Mouse (Mus musculus): ENCODE measurements at regions not wholly inside any gene's neighbourhood (a gene's known extent, or its start where the extent isn't known, plus 50 kb on each side); places are given as distances from the start of the nearest gene placed in this dataset.

GRCm38 (mm10) chr9:47091796-47092195 is 93.3 kb downstream of the Gm4791 start:
- H3K4me3 ChIP-seq = no peak overlapping the region
- H3K9me3 ChIP-seq (replicated peaks) = no peaks in the 10 kb centered on the region
- no peak for ATAC-seq
- 89% methylated on average over 10 of the region's 10 CpGs for WGBS
- H3K4me2 ChIP-seq = no peak overlapping the region
- no peak overlapping the region for H3K9ac ChIP-seq
- no peaks in the 10 kb centered on the region for H3K36me3 ChIP-seq (ENCODE audit: poor library complexity, severe bottlenecking)
- H3K27me3 ChIP-seq = no peaks in the 10 kb centered on the region
- H3K27ac ChIP-seq = no peak overlapping the region
- H3K4me1 ChIP-seq = no peaks in the 10 kb centered on the region

GRCm38 (mm10) chr9:47095656-47096055 is 97.1 kb downstream of the Gm4791 start:
- no peaks in the 10 kb centered on the region for H3K27me3 ChIP-seq
- ATAC-seq = no peak
- H3K4me1 ChIP-seq = no peaks in the 10 kb centered on the region
- H3K4me2 ChIP-seq = no peak overlapping the region
- WGBS = 88% methylated on average over 4 of the region's 4 CpGs
- no peaks in the 10 kb centered on the region for H3K9me3 ChIP-seq (replicated peaks)
- no peak overlapping the region for H3K27ac ChIP-seq
- no peaks in the 10 kb centered on the region for H3K36me3 ChIP-seq (ENCODE audit: poor library complexity, severe bottlenecking)
- H3K4me3 ChIP-seq = no peak overlapping the region
- H3K9ac ChIP-seq = no peak overlapping the region

GRCm38 (mm10) chr9:47103316-47103715 is 104.8 kb downstream of the Gm4791 start:
- no peak for ATAC-seq
- 80% methylated on average over 3 of the region's 3 CpGs for WGBS

GRCm38 (mm10) chr9:47103966-47104365 is 105.4 kb downstream of the Gm4791 start:
- no peak overlapping the region for H3K27ac ChIP-seq
- WGBS = 76% methylated on average over 5 of the region's 5 CpGs
- no peaks in the 10 kb centered on the region for H3K36me3 ChIP-seq (ENCODE audit: poor library complexity, severe bottlenecking)
- no peak for ATAC-seq
- peaks cover 11% of the 10 kb centered on the region for H3K4me1 ChIP-seq
- H3K4me3 ChIP-seq = no peak overlapping the region
- H3K9me3 ChIP-seq (replicated peaks) = no peaks in the 10 kb centered on the region
- H3K27me3 ChIP-seq = no peaks in the 10 kb centered on the region
- no peak overlapping the region for H3K4me2 ChIP-seq
- no peak overlapping the region for H3K9ac ChIP-seq

More at GRCm38 (mm10) chr9:47103316-47103715, 104.8 kb downstream of the Gm4791 start:
- Histone ChIP-seq H3K27ac (no peak overlapping the region), H3K9ac (no peak overlapping the region), H3K4me3 (no peak overlapping the region), H3K9me3 (replicated peaks) (no peaks in the 10 kb centered on the region), H3K36me3 (ENCODE audit: poor library complexity, severe bottlenecking) (no peaks in the 10 kb centered on the region), H3K4me2 (no peak overlapping the region), H3K27me3 (no peaks in the 10 kb centered on the region), H3K4me1 (peaks cover 11% of the 10 kb centered on the region)

- 43% methylated on average over 5 of the region's 5 CpGs for WGBS
- H3K9me3 ChIP-seq (replicated peaks) = no peaks in the 10 kb centered on the region
- H3K4me3 ChIP-seq = no peak overlapping the region
- H3K9ac ChIP-seq = no peak overlapping the region
- H3K27ac ChIP-seq = no peak overlapping the region
- H3K27me3 ChIP-seq = no peaks in the 10 kb centered on the region
- no peak overlapping the region for H3K4me2 ChIP-seq
- H3K36me3 ChIP-seq (ENCODE audit: poor library complexity, severe bottlenecking) = no peaks in the 10 kb centered on the region
- peaks cover 11% of the 10 kb centered on the region for H3K4me1 ChIP-seq
- ATAC-seq = no peak
These were observed 109.6 kb downstream of the Gm4791 start for GRCm38 (mm10) chr9:47108096-47108495.

GRCm38 (mm10) chr9:47119253-47119652 is 120.7 kb downstream of the Gm4791 start:
- H3K4me1 ChIP-seq = peaks cover 3% of the 10 kb centered on the region; the same call in 1 of the 2 replicates
- H3K27me3 ChIP-seq = no peaks in the 10 kb centered on the region
- H3K4me2 ChIP-seq = no peak overlapping the region
- no peak overlapping the region for H3K4me3 ChIP-seq
- H3K36me3 ChIP-seq (ENCODE audit: poor library complexity, severe bottlenecking) = no peaks in the 10 kb centered on the region
- no peaks in the 10 kb centered on the region for H3K9me3 ChIP-seq (replicated peaks)
- 82% methylated on average over 8 of the region's 8 CpGs for WGBS
- H3K9ac ChIP-seq = no peak overlapping the region
- ATAC-seq = no peak
- no peak overlapping the region for H3K27ac ChIP-seq

- no peak overlapping the region for H3K4me3 ChIP-seq
- H3K27ac ChIP-seq = no peak overlapping the region
- no peak for ATAC-seq
- no peak overlapping the region for H3K9ac ChIP-seq
- WGBS = 78% methylated on average over 2 of the region's 2 CpGs
- peaks cover 3% of the 10 kb centered on the region; the same call in 1 of the 2 replicates for H3K4me1 ChIP-seq
- no peak overlapping the region for H3K4me2 ChIP-seq
- no peaks in the 10 kb centered on the region for H3K9me3 ChIP-seq (replicated peaks)
- no peaks in the 10 kb centered on the region for H3K27me3 ChIP-seq
- H3K36me3 ChIP-seq (ENCODE audit: poor library complexity, severe bottlenecking) = no peaks in the 10 kb centered on the region
These were observed 124.6 kb downstream of the Gm4791 start for GRCm38 (mm10) chr9:47123113-47123512.

- no peak overlapping the region for H3K27ac ChIP-seq
- H3K36me3 ChIP-seq (ENCODE audit: poor library complexity, severe bottlenecking) = no peaks in the 10 kb centered on the region
- H3K4me2 ChIP-seq = no peak overlapping the region
- H3K9ac ChIP-seq = no peak overlapping the region
- 81% methylated on average over 3 of the region's 3 CpGs for WGBS
- no peaks in the 10 kb centered on the region for H3K27me3 ChIP-seq
- no peak overlapping the region for H3K4me3 ChIP-seq
- H3K9me3 ChIP-seq (replicated peaks) = no peaks in the 10 kb centered on the region
- H3K4me1 ChIP-seq = peaks cover 3% of the 10 kb centered on the region; the same call in 1 of the 2 replicates
- ATAC-seq = no peak
These were observed 127.0 kb downstream of the Gm4791 start for GRCm38 (mm10) chr9:47125517-47125916.

- no peak overlapping the region for H3K4me2 ChIP-seq
- WGBS = 71% methylated on average over 2 of the region's 2 CpGs
- H3K4me1 ChIP-seq = peaks cover 3% of the 10 kb centered on the region; the same call in 1 of the 2 replicates
- no peak for ATAC-seq
- no peak overlapping the region for H3K4me3 ChIP-seq
- no peaks in the 10 kb centered on the region for H3K9me3 ChIP-seq (replicated peaks)
- H3K9ac ChIP-seq = no peak overlapping the region
- H3K27ac ChIP-seq = no peak overlapping the region
- no peaks in the 10 kb centered on the region for H3K27me3 ChIP-seq
- H3K36me3 ChIP-seq (ENCODE audit: poor library complexity, severe bottlenecking) = no peaks in the 10 kb centered on the region
These were observed 127.7 kb downstream of the Gm4791 start for GRCm38 (mm10) chr9:47126236-47126635.

GRCm38 (mm10) chr9:47127756-47128424 is 129.3 kb downstream of the Gm4791 start:
- ATAC-seq = no peak

GRCm38 (mm10) chr9:47129101-47129500 is 130.6 kb downstream of the Gm4791 start:
- H3K4me2 ChIP-seq = no peak overlapping the region
- no peak for ATAC-seq
- H3K36me3 ChIP-seq (ENCODE audit: poor library complexity, severe bottlenecking) = no peaks in the 10 kb centered on the region
- no peak overlapping the region for H3K4me3 ChIP-seq
- no peaks in the 10 kb centered on the region for H3K27me3 ChIP-seq
- no peaks in the 10 kb centered on the region for H3K9me3 ChIP-seq (replicated peaks)
- no peaks in the 10 kb centered on the region for H3K4me1 ChIP-seq
- H3K27ac ChIP-seq = no peak overlapping the region
- no peak overlapping the region for H3K9ac ChIP-seq

More at GRCm38 (mm10) chr9:47127756-47128424, 129.3 kb downstream of the Gm4791 start:
- Histone ChIP-seq H3K9me3 (replicated peaks) (no peaks in the 10 kb centered on the region), H3K4me3 (no peak overlapping the region), H3K4me2 (no peak overlapping the region), H3K36me3 (ENCODE audit: poor library complexity, severe bottlenecking) (no peaks in the 10 kb centered on the region), H3K27ac (no peak overlapping the region), H3K27me3 (no peaks in the 10 kb centered on the region), H3K4me1 (peaks cover 3% of the 10 kb centered on the region; the same call in 1 of the 2 replicates), H3K9ac (no peak overlapping the region)
- WGBS = 85% methylated on average over 11 of the region's 11 CpGs

GRCm38 (mm10) chr9:47133454-47133853 is 134.9 kb downstream of the Gm4791 start:
- WGBS = 82% methylated on average over 5 of the region's 5 CpGs
- no peaks in the 10 kb centered on the region for H3K27me3 ChIP-seq
- H3K9ac ChIP-seq = no peak overlapping the region
- H3K36me3 ChIP-seq (ENCODE audit: poor library complexity, severe bottlenecking) = no peaks in the 10 kb centered on the region
- no peak overlapping the region for H3K27ac ChIP-seq
- no peaks in the 10 kb centered on the region for H3K4me1 ChIP-seq
- no peak overlapping the region for H3K4me2 ChIP-seq
- no peak overlapping the region for H3K4me3 ChIP-seq
- H3K9me3 ChIP-seq (replicated peaks) = no peaks in the 10 kb centered on the region
- ATAC-seq = no peak

- no peak for ATAC-seq
- Histone ChIP-seq H3K4me1 (no peaks in the 10 kb centered on the region), H3K36me3 (ENCODE audit: poor library complexity, severe bottlenecking) (no peaks in the 10 kb centered on the region), H3K4me2 (no peak overlapping the region), H3K27me3 (no peaks in the 10 kb centered on the region), H3K27ac (no peak overlapping the region), H3K9me3 (replicated peaks) (no peaks in the 10 kb centered on the region), H3K9ac (no peak overlapping the region), H3K4me3 (no peak overlapping the region)
- WGBS = 85% methylated on average over 8 of the region's 8 CpGs
These were observed 135.3 kb downstream of the Gm4791 start for GRCm38 (mm10) chr9:47133873-47134272.
